Mouse (Mus musculus): Measurements from ENCODE around the gene Gstm2. TPM values are rescaled to one million over a fixed set of nuclear protein-coding genes. Genes with fewer than 3 reads are reported as not detected.

The Gstm2 gene
- polyA plus RNA-seq, 1 experiment from 2014 or later: 103 TPM

GRCm38 (mm10) chr3:107932128-107932527 lies 54.1 kb downstream of the Gstm2 start:
- no peak for DNase-seq
- WGBS: 62% methylated on average over 6 of the region's 6 CpGs
- Histone ChIP-seq H3K4me1 (ENCODE audit: insufficient read depth) (no peaks in the 10 kb centered on the region), H3K9ac (no peak overlapping the region), H3K27ac (ENCODE audit: low read depth) (no peak overlapping the region), H3K4me2 (no peak overlapping the region), H3K36me3 (ENCODE audit: insufficient read depth) (no peaks in the 10 kb centered on the region), H3K27me3 (ENCODE audit: insufficient read depth, low read length) (no peaks in the 10 kb centered on the region), H3K4me3 (ENCODE audit: low read depth, low read length) (no peak overlapping the region), H3K9me3 (ENCODE audit: low read depth, low read length) (no peaks in the 10 kb centered on the region)
- TF ChIP-seq CTCF (IDR thresholded peaks at IDR 0.05; ENCODE audit: low read depth): no peak
- ATAC-seq (ENCODE audit: insufficient read depth): no peak

Other genes with a start within 250 kb of the Gstm2 start
- gene Csf1, start 226.0 kb downstream of the Gstm2 start, polyA plus RNA-seq (2014; fragmentation: Nextera tagmentation; extraction: Ambion mirVana): 9.3 and 12.9 TPM in 2 replicates
- gene Eps8l3, start 109.2 kb downstream of the Gstm2 start, polyA plus RNA-seq (2014; fragmentation: Nextera tagmentation; extraction: Ambion mirVana): not detected in 2 replicates
- gene Gstm5, start 90.6 kb downstream of the Gstm2 start, polyA plus RNA-seq (2014; fragmentation: Nextera tagmentation; extraction: Ambion mirVana): 142 and 148 TPM in 2 replicates
- 12.3 and 13.9 TPM in 2 replicates for gene Gstm7, start 54.6 kb downstream of the Gstm2 start, polyA plus RNA-seq (2014; fragmentation: Nextera tagmentation; extraction: Ambion mirVana)
- gene Gstm6, start 42.7 kb downstream of the Gstm2 start, polyA plus RNA-seq (2014; fragmentation: Nextera tagmentation; extraction: Ambion mirVana): 2.2 and 2.9 TPM in 2 replicates
- 0.18 and 0.31 TPM in 2 replicates for gene Gstm3, start 17.2 kb downstream of the Gstm2 start, polyA plus RNA-seq (2014; fragmentation: Nextera tagmentation; extraction: Ambion mirVana)
- gene Gstm1, start 31.5 kb upstream of the Gstm2 start, polyA plus RNA-seq (2014; fragmentation: Nextera tagmentation; extraction: Ambion mirVana): 38.1 and 42.5 TPM in 2 replicates
- gene Gstm4, start 58.4 kb upstream of the Gstm2 start, polyA plus RNA-seq (2014; fragmentation: Nextera tagmentation; extraction: Ambion mirVana): 16.0 and 16.8 TPM in 2 replicates
- gene Ampd2, start 100.2 kb upstream of the Gstm2 start, polyA plus RNA-seq (2014; fragmentation: Nextera tagmentation; extraction: Ambion mirVana): 31.4 and 37.4 TPM in 2 replicates
- 0.50 and 0.97 TPM in 2 replicates for gene Gnat2, start 106.3 kb upstream of the Gstm2 start, polyA plus RNA-seq (2014; fragmentation: Nextera tagmentation; extraction: Ambion mirVana)
- 172 and 178 TPM in 2 replicates for gene Gnai3, start 159.7 kb upstream of the Gstm2 start, polyA plus RNA-seq (2014; fragmentation: Nextera tagmentation; extraction: Ambion mirVana)
- 0.11 TPM in 1 of 2 replicates, not detected in the other for gene Gpr61, start 168.4 kb upstream of the Gstm2 start, polyA plus RNA-seq (2014; fragmentation: Nextera tagmentation; extraction: Ambion mirVana)
- gene Amigo1, start 199.9 kb upstream of the Gstm2 start, polyA plus RNA-seq (2014; fragmentation: Nextera tagmentation; extraction: Ambion mirVana): 2.1 TPM in 2 replicates
- 2.0 TPM in 2 replicates for gene Cyb561d1, start 214.8 kb upstream of the Gstm2 start, polyA plus RNA-seq (2014; fragmentation: Nextera tagmentation; extraction: Ambion mirVana)
- 14.0 and 18.1 TPM in 2 replicates for gene Atxn7l2, start 224.5 kb upstream of the Gstm2 start, polyA plus RNA-seq (2014; fragmentation: Nextera tagmentation; extraction: Ambion mirVana)
- 0.54 and 0.96 TPM in 2 replicates for gene Sypl2, start 240.2 kb upstream of the Gstm2 start, polyA plus RNA-seq (2014; fragmentation: Nextera tagmentation; extraction: Ambion mirVana)

Measured in lung, embryonic 14.5 days (tissue).